Mouse (Mus musculus) thymus, adult 18-20 months (tissue): ENCODE results near the gene Colgalt2.

Source experiments
- DNase-seq, 2 experiments: peaks; one replicate each; pipeline ENCODE4 v3.0.0; 2022; ENCODE audit warnings: mixed read lengths in 2 of 2

Colgalt2 gene

DNA sequence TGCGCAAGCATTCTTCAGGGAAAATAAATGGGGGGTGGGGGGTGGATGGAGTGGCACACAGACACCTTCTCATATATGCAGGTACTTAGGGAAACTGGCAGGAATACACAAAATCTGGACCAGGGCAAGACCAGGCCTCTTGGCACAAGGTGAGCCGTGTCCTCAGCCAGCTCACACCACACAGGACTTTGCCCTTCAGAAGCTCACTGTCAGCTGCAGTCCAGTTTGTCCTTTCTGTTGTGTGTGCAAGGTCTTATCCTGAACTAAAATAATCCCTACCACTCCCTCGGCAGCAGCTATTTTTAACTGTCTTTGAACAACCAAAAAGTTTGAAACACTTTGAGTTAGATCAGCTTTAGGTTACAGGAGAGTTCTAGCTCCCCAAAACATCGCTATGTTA is 139.2 kb downstream of the Colgalt2 start:
- no peak for DNase-seq

DNA sequence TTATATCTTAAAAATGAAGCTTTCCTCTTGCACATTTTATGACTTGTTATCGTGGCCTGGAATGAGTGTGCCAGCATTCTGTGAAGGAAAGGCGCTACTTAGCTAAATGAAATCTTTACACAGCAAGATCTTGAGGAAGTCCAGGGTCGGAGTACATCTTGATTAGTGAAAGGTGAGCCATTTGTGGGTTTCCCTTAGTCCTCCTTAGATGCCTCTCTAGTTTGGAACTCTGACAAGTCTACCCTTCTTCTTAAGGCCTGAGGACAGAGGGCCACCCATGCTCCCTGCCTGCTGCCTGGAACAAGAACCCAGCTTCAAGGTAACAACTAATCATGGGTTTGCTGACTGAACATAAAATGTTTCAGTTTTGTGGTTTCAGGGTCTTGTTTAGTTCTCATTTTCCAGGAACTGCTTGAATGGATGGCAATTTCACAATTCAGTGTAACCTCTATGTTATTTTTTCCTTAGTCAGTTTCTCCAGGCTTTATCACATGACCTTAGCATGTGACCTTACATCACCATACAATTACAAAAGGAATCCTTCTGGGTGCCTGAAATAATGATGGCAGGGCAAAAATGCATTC is 140.8 kb downstream of the Colgalt2 start:
- DNase-seq: no peak

DNA sequence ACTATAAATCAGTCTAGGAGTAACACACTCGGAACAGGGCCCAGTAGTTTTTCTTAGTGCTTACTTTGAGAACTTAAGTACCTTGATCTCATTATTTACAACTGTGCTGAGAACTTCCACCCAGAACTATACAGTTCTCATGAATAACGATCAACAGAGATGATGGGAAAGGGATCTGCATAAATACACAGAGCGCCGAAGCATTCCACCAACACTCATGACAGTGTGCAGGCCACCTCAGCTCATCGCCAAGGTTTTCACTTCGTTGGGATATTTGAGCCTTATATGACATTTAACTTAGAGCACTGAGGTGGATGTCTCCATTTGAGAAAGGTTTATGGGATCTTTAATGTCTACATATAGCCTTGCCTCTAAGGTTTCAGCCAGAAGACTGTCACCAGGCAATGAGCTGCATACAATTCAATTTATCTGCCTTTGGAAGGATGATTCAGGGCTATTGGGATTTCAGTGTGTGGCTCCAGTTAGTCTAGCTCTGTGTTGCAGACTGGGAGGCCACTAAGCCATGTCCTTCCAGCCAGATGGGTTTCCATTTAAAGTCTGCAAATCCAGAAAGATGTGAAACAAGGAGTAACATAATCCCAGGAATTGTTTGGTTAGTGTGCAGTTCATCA is 143.2 kb downstream of the Colgalt2 start:
- no peak for DNase-seq

DNA sequence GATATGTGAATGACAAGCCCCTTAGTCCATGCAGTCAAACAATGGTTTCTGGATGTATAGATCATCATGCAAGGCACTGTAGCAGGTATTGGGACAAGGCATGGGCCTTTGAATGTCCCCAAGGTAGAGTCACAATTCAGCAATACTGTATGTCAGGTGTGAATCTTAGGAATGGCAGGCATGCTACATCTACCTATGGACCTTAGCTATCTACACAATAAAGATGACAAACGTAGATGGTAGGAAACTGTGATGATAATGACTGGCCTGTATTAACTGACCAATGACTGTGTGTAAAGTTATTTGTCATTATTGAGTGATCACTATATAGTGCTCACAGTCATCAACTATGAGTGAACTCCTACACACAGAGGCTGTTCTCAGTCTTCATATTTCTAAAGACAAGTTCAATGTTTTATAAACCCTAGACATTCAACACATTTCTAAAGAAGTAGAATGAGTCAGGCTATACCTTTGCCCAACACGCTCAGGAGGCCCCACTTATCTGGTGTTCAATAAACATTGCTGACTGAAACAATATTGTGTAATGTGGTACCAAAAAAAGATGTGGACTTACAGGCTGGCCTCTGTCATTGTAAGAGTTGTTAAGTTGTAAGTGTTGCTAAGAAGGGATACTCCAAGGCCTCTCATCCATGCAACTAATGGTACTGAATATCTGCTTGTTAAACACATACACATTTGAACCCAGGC is 144.0 kb downstream of the Colgalt2 start:
- DNase-seq: no peak

DNA sequence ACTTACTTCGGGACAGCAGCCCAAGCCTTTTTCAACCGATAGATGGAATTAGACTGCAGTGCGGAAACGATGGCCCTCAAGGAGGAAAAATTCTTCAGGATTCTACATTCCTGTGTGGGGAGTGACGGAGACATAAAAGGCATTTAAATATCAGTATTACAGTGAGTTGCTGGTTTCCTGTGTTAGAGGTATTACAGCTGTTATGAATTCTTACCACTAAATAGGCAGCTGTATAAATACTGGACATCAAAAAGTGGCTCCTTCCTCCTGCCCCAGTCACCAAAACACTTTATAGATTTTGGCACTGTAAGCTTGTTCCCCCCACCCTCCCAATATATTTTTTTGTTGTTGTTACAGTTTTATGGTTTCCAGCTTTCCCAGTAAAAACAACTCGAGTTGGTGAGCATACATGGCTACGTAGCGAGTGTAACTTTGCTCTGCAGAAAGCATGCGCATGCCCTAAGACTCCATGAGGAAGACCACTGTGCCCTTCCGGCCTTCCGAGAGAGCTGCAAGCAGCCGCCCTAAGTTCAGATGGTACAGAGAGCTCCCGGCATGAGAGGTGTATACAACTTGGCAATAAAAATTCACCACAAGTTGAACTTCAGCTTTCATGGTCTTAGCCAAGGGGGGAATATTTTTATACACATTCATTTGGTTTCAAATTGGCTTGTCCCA is 149.6 kb downstream of the Colgalt2 start:
- no peak for DNase-seq

DNA sequence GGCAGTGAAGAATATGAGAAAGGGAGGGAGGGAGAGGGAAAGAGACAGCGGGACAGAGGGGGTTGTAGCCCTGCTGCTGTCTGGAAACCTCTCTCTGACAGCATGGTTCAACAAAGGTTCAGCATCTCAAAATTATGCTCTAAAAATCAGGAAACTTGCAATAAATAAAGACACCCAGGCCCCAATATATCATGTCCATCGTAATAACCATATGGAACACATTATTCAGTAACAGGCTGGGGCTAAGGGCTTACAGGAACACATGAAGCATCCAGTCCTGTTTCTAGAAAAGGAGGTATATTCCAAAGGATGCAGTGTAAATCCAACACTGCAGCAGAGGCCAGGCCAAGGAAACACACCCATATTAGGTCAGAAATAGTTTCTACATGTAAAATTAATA is 150.9 kb downstream of the Colgalt2 start:
- no peak for DNase-seq

DNA sequence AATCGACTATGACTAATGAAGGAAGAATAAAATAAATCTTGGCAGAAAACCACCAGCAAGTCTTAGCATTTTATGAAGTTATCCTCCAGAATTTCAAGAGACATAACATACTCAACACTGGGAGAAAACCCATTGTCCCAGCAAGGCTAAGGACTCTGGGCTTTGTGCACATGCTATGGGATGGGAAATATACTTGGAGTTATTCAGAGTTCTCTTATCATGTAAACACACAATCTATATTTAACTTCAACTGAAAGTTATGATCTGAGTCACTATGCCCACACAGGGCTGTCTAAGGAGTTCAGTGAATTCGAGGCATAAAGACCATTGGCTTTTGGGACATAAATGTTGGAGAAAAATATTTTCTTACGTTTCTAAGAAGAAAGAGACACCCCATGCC is 151.3 kb downstream of the Colgalt2 start:
- DNase-seq: no peak

DNA sequence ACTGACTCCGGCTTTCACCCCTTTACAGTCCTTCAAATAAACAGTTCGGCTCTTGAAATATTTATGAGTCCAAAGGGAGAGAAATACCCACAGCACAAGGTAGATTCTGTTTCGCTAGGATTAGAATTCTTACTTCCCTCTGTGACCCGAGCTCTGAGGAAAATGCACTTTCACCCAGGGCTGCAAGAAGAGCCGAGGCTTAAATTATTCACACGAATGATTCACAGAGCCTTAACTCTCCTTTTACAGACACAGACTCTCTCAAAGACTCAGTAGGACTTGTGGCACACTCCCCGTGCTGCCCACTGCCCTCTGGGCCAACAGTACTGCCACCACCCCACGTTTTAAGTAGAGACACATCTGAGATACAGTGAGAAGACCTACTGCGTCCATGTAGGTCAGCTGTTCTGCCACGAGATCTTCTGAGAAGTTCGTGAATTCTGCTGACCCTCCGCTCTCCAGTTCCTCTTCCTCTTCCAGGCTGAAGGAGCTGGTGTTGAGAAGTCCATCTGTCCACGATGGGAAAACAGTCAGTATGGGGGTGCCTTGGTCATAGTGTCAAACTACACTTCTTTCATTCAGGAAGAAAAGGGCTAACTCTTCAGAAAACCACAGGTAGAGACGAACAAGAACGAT is 154.4 kb downstream of the Colgalt2 start:
- no peak for DNase-seq

DNA sequence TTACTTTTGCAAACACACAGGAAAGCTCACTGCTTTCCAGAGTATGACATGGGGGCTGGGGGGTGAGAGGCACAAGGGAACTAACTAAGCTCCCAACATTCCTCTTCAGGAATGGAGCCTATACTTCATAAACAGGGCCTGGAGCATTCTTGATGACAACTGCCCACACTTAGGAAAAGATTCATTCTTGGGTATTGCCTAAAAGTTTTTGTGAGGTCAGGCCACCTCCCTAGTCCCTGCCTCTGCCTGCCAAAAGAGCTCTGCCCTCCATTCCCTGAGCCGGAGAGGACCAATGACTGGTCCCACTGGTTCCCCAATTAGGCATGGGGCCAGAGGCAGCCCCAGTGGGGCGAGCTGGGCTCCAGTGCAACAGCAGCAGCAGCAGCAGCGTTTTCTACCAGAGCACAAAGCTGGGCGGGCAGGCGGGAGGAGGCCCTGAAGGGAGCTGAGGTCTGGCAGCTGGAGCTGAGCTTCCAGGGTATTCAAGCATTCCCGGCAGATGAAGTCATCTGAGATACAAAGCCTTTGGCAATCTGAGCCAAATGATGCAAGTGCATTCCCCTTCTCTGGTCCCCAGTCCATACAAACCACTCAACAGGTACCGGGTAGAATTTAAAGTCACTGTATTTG is 156.4 kb downstream of the Colgalt2 start:
- peak in 1 of 2 experiments; percentile 21 for DNase-seq

DNA sequence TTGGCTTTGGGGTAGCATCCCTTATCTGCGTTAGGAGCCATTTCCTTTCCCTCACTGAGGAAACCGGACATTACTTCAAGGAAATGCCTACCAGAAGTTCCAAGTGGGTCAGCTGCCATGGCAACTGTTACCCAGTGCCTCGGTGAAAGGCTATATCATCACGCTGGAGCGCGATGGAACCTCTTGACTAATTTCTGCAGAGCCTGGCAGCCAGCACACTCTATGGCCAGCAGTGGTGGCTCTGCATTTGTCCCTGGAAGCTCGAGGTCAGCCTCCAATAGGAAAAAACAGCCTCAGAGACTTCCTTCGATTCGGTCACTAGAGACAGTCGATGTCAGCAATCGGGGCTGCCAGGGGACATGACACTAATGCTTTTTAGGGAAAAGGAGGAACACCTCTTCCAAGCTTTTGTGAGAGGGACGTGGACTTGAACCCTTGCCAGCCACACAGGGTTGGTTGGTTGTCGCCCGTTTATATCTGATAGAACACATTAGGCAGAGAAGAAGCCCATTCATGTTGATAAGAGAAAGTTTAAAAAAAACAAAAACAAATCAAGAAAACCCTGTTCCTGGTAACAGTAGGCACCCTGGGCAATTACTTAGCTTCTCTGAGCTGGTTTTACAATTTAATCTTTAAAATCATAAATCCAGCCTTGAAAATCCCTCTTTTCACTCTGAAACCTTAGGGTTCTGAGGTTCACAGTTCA is 157.1 kb downstream of the Colgalt2 start:
- DNase-seq: no peak
